Mouse (Mus musculus) megakaryocyte, embryonic 14.5 days (primary cell): ENCODE results near the gene Ppp2r3a. TPM values are rescaled to one million over a fixed set of nuclear protein-coding genes. Genes with fewer than 3 reads are reported as not detected.

Experiments
- H3K27me3 ChIP-seq: replicated peaks from 2 replicates; pipeline ENCODE3; 2012; ENCODE audit warnings: inconsistent platforms
- H3K36me3 ChIP-seq: replicated peaks from 2 replicates; pipeline ENCODE3; 2012; ENCODE audit warnings: low read length, inconsistent platforms, mixed read lengths
- H3K4me1 ChIP-seq: 2 replicates; pipeline ENCODE4 v1.6.1; 2012; ENCODE audit warnings: inconsistent platforms
- H3K4me3 ChIP-seq: replicated peaks from 2 replicates; pipeline ENCODE3; 2012; ENCODE audit warnings: moderate library complexity, mild to moderate bottlenecking, inconsistent platforms
- H3K9me3 ChIP-seq: 2 replicates; pipeline ENCODE4 v1.6.1; 2012; ENCODE audit warnings: inconsistent platforms
- FLI1 ChIP-seq: IDR thresholded peaks from 2 replicates; pipeline ENCODE4 v1.6.1; 2012; ENCODE audit warnings: low read length, inconsistent platforms, mixed read lengths
- GATA1 ChIP-seq: IDR thresholded peaks from 3 replicates; pipeline ENCODE4 v1.6.1; 2012; ENCODE audit warnings: mixed read lengths, low read length, inconsistent platforms, borderline replicate concordance
- polyA plus RNA-seq: library from polyadenylated mRNA; stranded (reverse); fragments of >175 nt; gene quantifications from 2 replicates; pipeline ENCODE4 v1.2.3, GENCODE M21; 2012; ENCODE audit warnings: low replicate concordance; ENCODE audit not compliant: insufficient read depth

Gene Ppp2r3a
- polyA plus RNA-seq, 1 experiment = 0.26 TPM

GRCm38 (mm10) chr9:101181962-101182701, 69.5 kb downstream of the Ppp2r3a start:
- Histone ChIP-seq H3K4me3 (peak overlapping the region; percentile 57), H3K27me3 (no peaks in the 10 kb centered on the region), H3K36me3 (peaks cover 21% of the 10 kb centered on the region), H3K9me3 (no peaks in the 10 kb centered on the region), H3K4me1 (peaks cover 5% of the 10 kb centered on the region)
- TF ChIP-seq FLI1 (no peak), GATA1 (no peak)

- H3K4me1 ChIP-seq = peaks cover 5% of the 10 kb centered on the region
- H3K36me3 ChIP-seq = peaks cover 22% of the 10 kb centered on the region
- TF ChIP-seq FLI1 = no peak
- TF ChIP-seq GATA1 = no peak
- no peaks in the 10 kb centered on the region for H3K9me3 ChIP-seq
- H3K27me3 ChIP-seq = no peaks in the 10 kb centered on the region
- no peak overlapping the region for H3K4me3 ChIP-seq
Measured at GRCm38 (mm10) chr9:101181291-101181690, 70.3 kb downstream of the Ppp2r3a start.

GRCm38 (mm10) chr9:101180234-101180633, 71.4 kb downstream of the Ppp2r3a start:
- Histone ChIP-seq H3K36me3 (peaks cover 19% of the 10 kb centered on the region), H3K4me3 (no peak overlapping the region), H3K9me3 (no peaks in the 10 kb centered on the region), H3K27me3 (no peaks in the 10 kb centered on the region), H3K4me1 (peaks cover 5% of the 10 kb centered on the region)
- TF ChIP-seq FLI1 (no peak), GATA1 (no peak)

- TF ChIP-seq GATA1 (no peak), FLI1 (no peak)
- Histone ChIP-seq H3K36me3 (peaks cover 2% of the 10 kb centered on the region), H3K9me3 (no peaks in the 10 kb centered on the region), H3K27me3 (no peaks in the 10 kb centered on the region), H3K4me3 (no peak overlapping the region), H3K4me1 (no peaks in the 10 kb centered on the region)
Measured at GRCm38 (mm10) chr9:101160627-101161026, 91.0 kb downstream of the Ppp2r3a start.

- Histone ChIP-seq H3K27me3 (no peaks in the 10 kb centered on the region), H3K9me3 (no peaks in the 10 kb centered on the region), H3K4me1 (no peaks in the 10 kb centered on the region), H3K4me3 (no peak overlapping the region), H3K36me3 (peaks cover 2% of the 10 kb centered on the region)
- TF ChIP-seq FLI1 (no peak), GATA1 (no peak)
Measured at GRCm38 (mm10) chr9:101160092-101160491, 91.5 kb downstream of the Ppp2r3a start.

- TF ChIP-seq GATA1 (no peak), FLI1 (no peak)
- H3K9me3 ChIP-seq = no peaks in the 10 kb centered on the region
- no peaks in the 10 kb centered on the region for H3K27me3 ChIP-seq
- peaks cover 2% of the 10 kb centered on the region for H3K36me3 ChIP-seq
- H3K4me3 ChIP-seq = no peak overlapping the region
- H3K4me1 ChIP-seq = no peaks in the 10 kb centered on the region
Measured at GRCm38 (mm10) chr9:101159431-101159830, 92.2 kb downstream of the Ppp2r3a start.

GRCm38 (mm10) chr9:101152872-101153271, 98.7 kb downstream of the Ppp2r3a start:
- H3K27me3 ChIP-seq = no peaks in the 10 kb centered on the region
- no peaks in the 10 kb centered on the region for H3K9me3 ChIP-seq
- no peak overlapping the region for H3K4me3 ChIP-seq
- no peak for TF ChIP-seq GATA1
- TF ChIP-seq FLI1 = no peak
- H3K4me1 ChIP-seq = peaks cover 8% of the 10 kb centered on the region; the same call in 1 of the 2 replicates
- peaks cover 11% of the 10 kb centered on the region for H3K36me3 ChIP-seq

- no peaks in the 10 kb centered on the region for H3K27me3 ChIP-seq
- no peaks in the 10 kb centered on the region for H3K9me3 ChIP-seq
- no peak overlapping the region for H3K4me3 ChIP-seq
- H3K4me1 ChIP-seq = no peaks in the 10 kb centered on the region
- H3K36me3 ChIP-seq = peaks cover 40% of the 10 kb centered on the region
- TF ChIP-seq FLI1 (no peak), GATA1 (no peak)
Measured at GRCm38 (mm10) chr9:101143635-101144034, 108.0 kb downstream of the Ppp2r3a start.

- peaks cover 12% of the 10 kb centered on the region for H3K4me1 ChIP-seq
- H3K9me3 ChIP-seq = no peaks in the 10 kb centered on the region
- TF ChIP-seq FLI1 (no peak), GATA1 (no peak)
- no peaks in the 10 kb centered on the region for H3K27me3 ChIP-seq
- peaks cover 14% of the 10 kb centered on the region for H3K36me3 ChIP-seq
- peak overlapping the region; percentile 4 for H3K4me3 ChIP-seq
Measured at GRCm38 (mm10) chr9:101114182-101114884, 137.3 kb downstream of the Ppp2r3a start.

- TF ChIP-seq GATA1 (no peak), FLI1 (no peak)
- no peak overlapping the region for H3K4me3 ChIP-seq
- H3K27me3 ChIP-seq = no peaks in the 10 kb centered on the region
- peaks cover 16% of the 10 kb centered on the region for H3K36me3 ChIP-seq
- H3K9me3 ChIP-seq = no peaks in the 10 kb centered on the region
- H3K4me1 ChIP-seq = peaks cover 12% of the 10 kb centered on the region
Measured at GRCm38 (mm10) chr9:101113317-101113716, 138.3 kb downstream of the Ppp2r3a start.
